Mouse (Mus musculus): ENCODE data around the gene Tesk1.

Tesk1 gene

GRCm38 (mm10) chr4:43441639-43442038, at the start of gene Tesk1:
Tesk1 (plus strand) TSS chr4:43441939.
- no peak for DNase-seq (ENCODE audit: low spot score in 2 of 2)

DNA sequence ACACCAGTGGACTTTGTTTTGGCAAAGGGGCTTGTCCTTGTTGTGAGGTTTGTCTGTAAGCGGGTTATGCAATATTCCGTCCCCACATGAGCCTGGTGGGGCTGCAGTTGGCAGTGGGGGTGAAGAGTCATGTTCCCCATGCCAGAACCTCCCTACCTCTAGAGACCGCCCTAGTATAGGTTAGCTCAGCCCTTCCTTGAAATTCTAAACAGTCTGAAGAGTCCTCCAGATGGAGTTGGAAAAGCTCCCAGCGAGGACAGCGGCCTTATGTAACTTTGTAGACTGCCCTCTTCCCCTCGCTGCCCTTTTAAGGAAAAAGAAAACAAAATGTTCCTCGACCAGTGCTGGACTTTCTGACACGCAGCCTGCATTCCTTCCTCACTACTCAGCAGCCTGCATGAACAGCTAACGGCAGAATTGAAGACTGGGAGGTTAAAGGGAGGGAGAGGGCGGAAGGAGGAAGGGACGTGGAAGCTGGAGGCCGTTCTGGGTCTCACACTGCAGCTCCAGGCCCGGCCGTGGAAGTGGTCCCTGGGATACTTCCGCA, 47.3 kb upstream of the Tesk1 start:
- DNase-seq (ENCODE audit: low spot score in 2 of 2): peak; percentile 41 to 81

- no peak for DNase-seq (ENCODE audit: low spot score in 2 of 2)
Observed at GRCm38 (mm10) chr4:43395147-43395546, 46.6 kb upstream of the Tesk1 start.

DNA sequence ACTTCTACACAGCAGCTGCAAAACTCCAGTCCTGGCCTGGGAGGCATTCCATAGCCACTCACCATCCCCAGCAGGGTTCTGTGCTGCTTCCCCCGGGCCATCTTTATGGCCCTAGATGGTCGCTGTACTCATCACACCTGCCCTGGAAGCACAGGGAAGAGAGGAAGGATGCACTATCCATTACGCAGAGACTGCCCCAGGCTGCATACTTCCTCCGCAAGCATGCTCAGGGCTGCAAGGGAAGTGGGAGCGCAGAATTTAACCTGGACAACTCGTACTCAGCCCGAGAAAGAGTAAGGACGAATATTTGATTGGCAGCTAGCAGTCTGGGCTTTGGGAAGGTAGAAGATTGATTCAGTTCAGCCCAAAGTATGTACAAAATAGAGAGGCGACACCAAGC, 45.9 kb upstream of the Tesk1 start:
- no peak for DNase-seq (ENCODE audit: low spot score in 2 of 2)

DNA sequence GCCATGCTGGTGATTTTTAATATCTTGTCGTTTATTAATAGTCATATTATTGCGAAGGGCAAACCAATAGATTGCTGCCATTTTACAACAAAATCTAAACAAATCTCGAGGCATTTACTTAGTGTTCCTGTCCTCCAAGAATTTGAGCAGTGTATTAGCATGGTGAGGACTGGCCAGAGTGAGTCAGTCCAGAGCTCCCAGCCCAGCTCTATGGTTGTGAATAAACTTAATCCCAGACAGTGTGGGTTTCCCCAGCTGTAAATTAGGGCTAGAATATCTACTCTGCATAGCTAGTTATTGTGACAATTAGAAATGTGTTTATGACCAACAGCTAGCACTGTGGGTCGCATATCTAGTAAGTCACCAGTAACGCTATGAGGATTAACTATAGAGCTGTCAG, 45.4 kb upstream of the Tesk1 start:
- no peak for DNase-seq (ENCODE audit: low spot score in 2 of 2)

- no peak for DNase-seq (ENCODE audit: low spot score in 2 of 2)
Observed at GRCm38 (mm10) chr4:43398014-43398413, 43.7 kb upstream of the Tesk1 start.

GRCm38 (mm10) chr4:43398829-43399331, 42.9 kb upstream of the Tesk1 start:
- DNase-seq (ENCODE audit: low spot score in 2 of 2): no peak

GRCm38 (mm10) chr4:43399391-43400131, 42.2 kb upstream of the Tesk1 start:
- no peak for DNase-seq (ENCODE audit: low spot score in 2 of 2)

- DNase-seq (ENCODE audit: low spot score in 2 of 2): no peak
Observed at GRCm38 (mm10) chr4:43400976-43401375, 40.8 kb upstream of the Tesk1 start.

- DNase-seq (ENCODE audit: low spot score in 2 of 2): no peak
Observed at GRCm38 (mm10) chr4:43401486-43401885, 40.3 kb upstream of the Tesk1 start.

- no peak for DNase-seq (ENCODE audit: low spot score in 2 of 2)
Observed at GRCm38 (mm10) chr4:43402212-43402611, 39.5 kb upstream of the Tesk1 start.

- no peak for DNase-seq (ENCODE audit: low spot score in 2 of 2)
Observed at GRCm38 (mm10) chr4:43404697-43405096, 37.0 kb upstream of the Tesk1 start.

DNA sequence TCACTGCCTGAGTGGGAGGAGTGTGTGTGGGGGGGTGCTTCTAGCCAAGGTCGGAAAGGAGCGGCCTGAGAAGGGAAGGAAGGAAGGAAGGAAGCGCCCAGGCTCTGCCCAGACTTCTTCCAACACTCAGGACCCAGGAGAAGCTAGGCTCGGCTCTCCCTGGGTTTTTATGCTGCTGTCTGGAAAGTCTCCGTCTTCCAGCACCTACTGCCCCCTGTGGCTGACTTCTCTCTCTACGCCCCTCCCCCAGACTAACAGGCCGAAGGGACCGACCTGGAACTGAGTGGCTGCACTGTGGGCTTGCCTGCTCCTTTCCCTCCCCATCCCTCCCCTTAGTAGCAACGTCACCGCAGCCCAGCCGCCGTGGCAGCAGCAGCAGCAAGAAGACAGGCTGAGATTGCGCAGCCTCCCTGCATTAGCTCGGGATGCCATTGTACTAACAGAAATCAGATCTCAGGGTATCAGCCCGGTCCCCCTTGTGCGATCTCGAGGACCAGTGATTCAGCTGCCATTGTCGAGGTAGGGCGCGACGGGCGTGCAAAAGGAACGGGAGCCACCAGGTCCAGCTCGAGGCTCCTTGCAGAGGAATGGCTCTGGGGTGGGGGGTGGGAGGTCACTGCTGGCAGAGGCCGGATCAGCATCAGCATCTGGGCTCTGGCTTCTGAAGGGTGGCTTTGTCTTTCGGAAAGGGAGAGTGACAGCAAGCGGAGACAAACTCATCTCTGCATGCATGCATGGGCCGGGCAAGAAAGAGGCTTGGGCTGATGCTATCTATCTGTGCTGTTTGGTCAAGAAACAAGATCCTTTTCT, 35.4 kb upstream of the Tesk1 start:
- DNase-seq (ENCODE audit: low spot score in 2 of 2): peak; percentile 31 to 74

GRCm38 (mm10) chr4:43407071-43407920, 34.4 kb upstream of the Tesk1 start:
- no peak for DNase-seq (ENCODE audit: low spot score in 2 of 2)

DNA sequence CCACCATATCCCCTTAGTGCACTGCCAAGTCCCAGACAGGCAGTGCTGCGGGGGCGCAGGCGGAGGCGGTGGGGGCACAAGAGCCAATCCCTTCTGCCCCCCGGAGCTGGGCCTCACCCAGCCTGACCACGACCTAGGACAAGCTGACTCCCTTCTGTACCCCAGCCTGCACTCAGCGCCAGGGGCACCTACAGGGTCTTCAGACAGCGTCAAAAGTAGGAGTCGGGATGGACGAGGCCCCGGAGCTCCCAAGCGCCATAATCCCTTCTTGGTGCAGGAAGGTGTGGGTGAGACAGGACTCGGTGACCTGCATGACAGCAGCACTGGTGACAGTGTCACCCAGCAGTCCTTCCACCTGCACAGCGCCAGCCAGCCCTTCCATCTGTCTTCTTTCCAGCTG, 27.0 kb upstream of the Tesk1 start:
- no peak for DNase-seq (ENCODE audit: low spot score in 2 of 2)

- DNase-seq (ENCODE audit: low spot score in 2 of 2): no peak
Observed at GRCm38 (mm10) chr4:43415221-43416070, 26.3 kb upstream of the Tesk1 start.

- DNase-seq (ENCODE audit: low spot score in 2 of 2): no peak
Observed at GRCm38 (mm10) chr4:43416071-43416490, 25.7 kb upstream of the Tesk1 start.

DNA sequence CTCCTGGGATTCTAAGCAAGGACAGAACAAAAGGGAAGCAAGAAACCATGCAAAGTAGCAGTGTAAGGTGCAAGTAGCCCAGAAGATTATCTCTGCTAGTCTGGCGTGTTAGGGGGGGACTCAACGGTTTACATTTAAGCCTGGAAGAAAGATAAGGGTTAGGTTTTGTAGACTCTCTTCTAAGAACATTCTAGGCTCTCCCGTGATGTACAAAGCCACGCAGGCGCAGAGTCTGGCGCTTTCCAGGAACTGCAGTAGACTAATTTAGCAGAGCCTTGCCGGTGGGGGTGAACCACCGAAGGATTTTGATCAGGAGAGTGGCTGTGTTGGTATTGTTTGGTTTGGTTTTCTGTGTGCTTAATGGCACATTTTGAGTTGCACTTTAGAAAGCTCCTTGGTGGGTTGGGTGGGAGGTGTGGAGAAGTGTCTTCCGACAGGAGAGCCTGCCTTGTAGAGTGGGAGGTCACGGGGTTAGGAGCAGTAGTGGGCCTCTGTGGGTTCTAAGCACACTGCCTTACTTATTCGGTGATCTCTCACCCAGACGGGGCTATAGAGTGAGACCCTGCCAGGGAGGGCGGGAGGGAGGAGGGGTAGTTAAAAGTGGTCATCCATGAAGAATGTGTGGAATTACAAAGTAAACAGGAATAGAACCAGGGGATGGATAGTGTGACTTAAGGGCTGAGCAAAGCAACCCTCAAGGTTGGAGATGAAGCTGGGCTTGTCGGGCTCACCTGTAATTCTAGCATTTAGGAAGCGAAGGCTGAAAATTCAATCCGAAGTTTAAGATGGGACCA, 24.3 kb upstream of the Tesk1 start:
- no peak for DNase-seq (ENCODE audit: low spot score in 2 of 2)

- no peak for DNase-seq (ENCODE audit: low spot score in 2 of 2)
Observed at GRCm38 (mm10) chr4:43418450-43418849, 23.3 kb upstream of the Tesk1 start.
